Mouse (Mus musculus) midbrain, embryonic 12.5 days (tissue): ENCODE data around the gene Fam210b. TPM values are rescaled to one million over a fixed set of nuclear protein-coding genes. Genes with fewer than 3 reads are reported as not detected.

ENCODE experiments used
- polyA plus RNA-seq: library from polyadenylated mRNA; unstranded; fragments of >200 nt; fragmentation: Nextera tagmentation; extraction: Ambion mirVana; gene quantifications from 2 replicates; pipeline ENCODE4 v1.2.1, GENCODE M21; 2016

The Fam210b gene
- polyA plus RNA-seq, 1 experiment from 2014 or later = 32.6 TPM

Other genes with a start within 250 kb of the Fam210b start
- gene Mc3r, start 97.1 kb upstream of the Fam210b start, polyA plus RNA-seq = not detected in 2 replicates
- 101 and 111 TPM in 2 replicates for gene Aurka, start 25.0 kb downstream of the Fam210b start, polyA plus RNA-seq
- 38.8 and 45.0 TPM in 2 replicates for gene Cstf1, start 25.1 kb downstream of the Fam210b start, polyA plus RNA-seq
- gene Cass4, start 48.2 kb downstream of the Fam210b start, polyA plus RNA-seq = 0.30 and 0.31 TPM in 2 replicates
- gene Rtf2, start 95.0 kb downstream of the Fam210b start, polyA plus RNA-seq = 87.9 and 90.8 TPM in 2 replicates
- 2.4 and 2.6 TPM in 2 replicates for gene Gcnt7, start 113.0 kb downstream of the Fam210b start, polyA plus RNA-seq
- gene Fam209, start 127.0 kb downstream of the Fam210b start, polyA plus RNA-seq = 0.45 and 0.47 TPM in 2 replicates
- 2.9 and 3.1 TPM in 2 replicates for gene Tfap2c, start 204.0 kb downstream of the Fam210b start, polyA plus RNA-seq